Mouse (Mus musculus) cerebellum, postnatal 10 days (tissue): ENCODE data around the gene Rprd1b.
"Not testable (repeated sequence)": the region's sequence is repeated elsewhere in the genome, so short reads cannot be mapped to it uniquely, and the experiment has no call there.

Experiments
- DNase-seq, 2 experiments: peaks; one replicate each; pipeline ENCODE4 v3.0.0; 2021; ENCODE audit warnings: mixed read lengths in 2 of 2

The Rprd1b gene

DNA sequence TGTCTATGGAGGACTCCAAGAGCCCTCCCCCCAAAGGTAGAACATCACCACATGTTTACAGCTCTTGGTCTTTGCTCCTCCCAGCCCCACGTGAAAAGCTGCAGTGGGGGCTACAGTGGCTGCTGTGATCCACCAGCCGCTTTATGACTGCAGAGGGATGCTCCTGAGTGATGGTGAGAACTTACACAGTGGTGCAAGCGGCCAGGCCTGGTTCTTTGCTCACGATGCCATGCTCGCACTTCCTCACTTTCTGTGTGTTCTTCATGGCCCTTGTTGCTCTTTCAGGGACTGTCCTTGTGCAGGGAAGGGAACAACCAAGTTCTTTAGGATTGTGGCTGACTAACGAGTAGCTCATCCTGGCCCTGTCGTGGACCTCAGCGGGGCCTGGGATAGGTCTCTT, 15.2 kb downstream of the Rprd1b start:
- no peak for DNase-seq

GRCm38 (mm10) chr2:158046186-158046585, 17.9 kb downstream of the Rprd1b start:
- no peak for DNase-seq

- peak; percentile 83 to 89 for DNase-seq
Observed at GRCm38 (mm10) chr2:158047903-158048302, 19.6 kb downstream of the Rprd1b start.

DNA sequence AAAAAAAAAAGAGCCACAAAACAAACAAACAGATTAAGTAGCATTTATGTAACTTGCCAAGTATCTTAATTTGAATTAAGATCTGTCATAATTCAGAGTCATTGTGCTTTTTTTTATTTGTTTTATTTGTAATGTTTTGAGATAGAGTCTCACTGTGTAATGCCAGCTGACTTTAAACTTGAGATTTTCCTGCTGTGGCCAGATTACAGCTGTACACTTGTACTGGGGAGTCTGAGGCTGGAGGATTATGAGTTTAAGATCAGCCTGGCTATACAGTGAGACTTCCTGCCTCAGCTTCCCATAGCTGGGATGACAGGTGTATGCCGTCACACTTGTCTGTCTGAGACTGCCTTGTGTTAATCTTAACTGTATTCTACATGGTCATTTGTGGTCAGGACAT, 20.4 kb downstream of the Rprd1b start:
- DNase-seq = no peak

DNA sequence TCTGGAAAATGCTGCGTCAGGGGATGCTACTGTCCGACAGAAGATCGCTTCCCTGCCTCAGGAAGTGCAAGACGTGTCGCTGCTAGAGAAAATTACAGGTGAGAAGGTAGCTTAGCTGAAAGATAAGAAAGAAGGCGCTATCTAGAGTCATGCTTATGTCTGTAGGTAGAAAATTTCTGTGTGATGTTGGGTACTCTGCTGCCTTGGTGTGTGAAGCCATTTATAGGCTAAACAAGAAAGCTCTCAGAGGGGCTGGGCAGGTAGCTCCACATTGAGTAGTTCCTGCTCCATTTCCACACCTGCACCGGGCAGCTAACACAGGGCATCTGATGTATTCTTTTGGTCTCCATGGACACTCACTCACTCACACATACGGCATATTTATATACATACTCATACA, 21.8 kb downstream of the Rprd1b start:
- no peak for DNase-seq

- no peak for DNase-seq
Observed at GRCm38 (mm10) chr2:158054596-158054995, 26.3 kb downstream of the Rprd1b start.

DNA sequence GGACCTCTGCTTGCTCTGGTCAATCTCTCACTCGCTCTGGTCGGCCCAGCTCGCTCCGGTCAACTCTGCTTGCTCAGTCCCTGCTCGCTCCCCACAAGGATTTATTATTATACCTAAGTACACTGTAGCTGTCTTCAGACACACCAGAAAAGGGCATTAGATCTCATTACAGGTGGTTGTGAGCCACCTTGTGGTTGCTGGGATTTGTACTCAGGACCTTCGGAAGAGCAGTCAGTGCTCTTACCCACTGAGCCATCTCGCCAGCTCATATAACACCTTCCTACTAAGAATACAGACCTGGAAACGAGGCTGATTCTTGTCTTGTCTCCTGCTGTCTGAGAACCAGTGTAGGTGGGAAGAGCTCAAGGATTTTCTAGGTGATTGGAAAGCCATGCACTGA, 27.1 kb downstream of the Rprd1b start:
- not testable (repeated sequence) for DNase-seq

DNA sequence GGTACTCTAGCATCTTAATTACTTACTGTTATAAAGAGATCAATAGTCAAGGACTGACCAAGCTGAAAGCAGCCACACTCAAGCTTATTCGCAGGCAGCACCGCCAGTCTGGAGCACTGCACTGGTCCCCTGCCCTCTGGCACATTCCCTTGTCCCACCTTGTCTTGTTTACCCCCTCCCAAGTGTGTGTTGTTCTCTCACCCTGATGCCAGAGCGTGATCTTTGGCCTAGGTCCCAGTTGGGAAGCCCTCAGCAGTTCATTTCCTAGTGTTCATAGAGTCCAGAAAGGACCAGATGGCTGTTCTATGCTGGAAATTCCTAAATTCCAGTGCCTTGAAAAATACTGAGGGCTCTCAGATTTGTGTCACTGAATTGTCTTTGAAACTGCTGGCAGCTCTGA, 28.7 kb downstream of the Rprd1b start:
- DNase-seq = peak; percentile 91 to 95

GRCm38 (mm10) chr2:158058534-158058933, 30.2 kb downstream of the Rprd1b start:
- DNase-seq = peak; percentile 91 to 93

DNA sequence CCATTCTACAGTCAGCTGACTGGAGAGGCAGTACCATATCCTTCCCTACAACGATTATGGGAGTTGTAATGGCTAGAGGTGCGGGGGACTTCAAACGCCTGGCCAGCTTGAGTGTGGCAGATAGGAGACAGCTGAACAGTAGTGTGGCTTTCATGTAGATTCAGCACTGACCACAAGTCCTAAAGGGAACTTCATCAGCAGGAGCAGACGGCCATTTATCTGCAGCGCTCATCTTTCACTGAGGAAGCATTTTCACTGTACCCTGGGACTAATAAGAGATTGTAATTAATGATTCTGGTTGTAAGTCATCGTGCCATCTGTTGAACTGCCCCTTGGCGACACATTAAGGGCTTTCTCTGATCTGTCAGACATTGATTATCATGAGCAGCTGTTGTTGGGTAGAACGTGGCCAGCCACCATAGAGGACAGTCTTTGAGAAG, 31.4 kb downstream of the Rprd1b start:
- peak; percentile 36 to 45 for DNase-seq

GRCm38 (mm10) chr2:158063036-158063435, 34.7 kb downstream of the Rprd1b start:
- no peak for DNase-seq

DNA sequence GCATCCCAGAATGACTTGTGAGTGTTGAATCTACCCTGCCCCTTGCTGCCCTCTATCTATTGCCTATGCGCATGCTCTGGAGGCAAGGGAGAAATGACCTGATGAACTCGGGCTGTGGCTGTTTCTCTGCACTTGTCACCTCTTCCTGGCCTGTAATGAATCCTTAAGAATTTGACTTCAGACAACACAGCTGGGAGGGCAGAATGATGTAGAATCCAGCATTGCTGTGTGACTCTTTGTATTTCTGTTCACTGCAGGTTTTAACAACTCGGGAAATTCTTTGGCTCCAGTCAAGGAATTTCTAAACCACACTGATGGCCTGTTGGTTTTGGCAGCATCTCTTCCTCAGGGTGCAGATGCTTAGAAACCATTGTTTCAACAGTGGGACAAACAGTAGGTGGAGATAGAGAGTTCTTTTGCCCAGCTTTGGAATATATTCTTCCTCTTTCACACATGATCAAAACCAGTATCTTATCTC, 36.3 kb downstream of the Rprd1b start:
- peak in 1 of 2 experiments; percentile 45 for DNase-seq

GRCm38 (mm10) chr2:158065064-158065463, 36.8 kb downstream of the Rprd1b start:
- DNase-seq = no peak

DNA sequence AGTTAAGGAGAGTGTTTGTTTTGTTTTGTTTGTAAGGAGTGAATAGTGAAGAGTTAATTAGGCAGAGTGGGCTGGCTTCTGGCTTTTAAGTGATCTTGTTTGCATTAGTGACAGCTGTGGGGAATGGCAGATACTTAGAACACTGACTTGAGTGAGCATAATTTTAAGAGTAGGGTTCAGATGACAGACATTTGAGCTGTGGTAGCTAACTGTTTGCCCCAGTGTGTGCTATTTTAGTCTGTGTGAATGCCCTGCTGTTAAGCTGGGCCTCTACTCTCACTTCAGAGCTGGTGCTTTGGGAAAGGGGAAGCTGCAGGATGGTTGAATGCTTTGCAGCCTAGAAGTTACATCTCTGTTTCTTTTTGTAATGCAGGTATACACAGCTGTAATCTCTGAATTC, 38.2 kb downstream of the Rprd1b start:
- DNase-seq = no peak

GRCm38 (mm10) chr2:158067260-158067824, 39.0 kb downstream of the Rprd1b start:
- DNase-seq = no peak

DNA sequence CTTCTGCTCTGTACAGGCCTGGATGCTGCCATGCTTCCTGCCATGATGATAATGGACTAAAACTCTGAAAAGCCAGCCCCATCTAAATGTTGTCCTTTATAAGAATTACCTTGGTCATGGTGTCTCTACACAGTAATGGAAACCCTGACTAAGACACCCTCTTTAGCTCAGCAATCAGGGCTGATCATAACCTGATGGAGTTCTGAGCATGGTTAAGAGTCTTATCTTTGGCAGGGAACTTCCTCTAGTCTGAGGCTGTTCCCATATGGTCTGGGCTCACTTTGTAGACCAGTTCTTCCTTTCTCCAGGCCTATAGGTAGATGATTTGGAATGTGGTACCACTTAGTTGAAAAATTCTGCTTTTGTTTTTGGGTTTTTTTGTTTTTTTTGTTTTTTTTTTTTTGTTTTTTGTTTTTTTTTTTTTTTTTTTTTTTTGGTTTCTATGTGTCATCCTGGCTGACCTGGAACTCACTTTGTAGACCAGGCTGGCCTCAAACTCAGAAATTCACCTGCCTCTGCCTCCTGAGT, 40.2 kb downstream of the Rprd1b start:
- no peak for DNase-seq

- DNase-seq = no peak
Observed at GRCm38 (mm10) chr2:158070885-158071632, 42.8 kb downstream of the Rprd1b start.

- no peak for DNase-seq
Observed at GRCm38 (mm10) chr2:158071633-158071995, 43.3 kb downstream of the Rprd1b start.

GRCm38 (mm10) chr2:158074835-158075234, 46.5 kb downstream of the Rprd1b start:
- no peak for DNase-seq

DNA sequence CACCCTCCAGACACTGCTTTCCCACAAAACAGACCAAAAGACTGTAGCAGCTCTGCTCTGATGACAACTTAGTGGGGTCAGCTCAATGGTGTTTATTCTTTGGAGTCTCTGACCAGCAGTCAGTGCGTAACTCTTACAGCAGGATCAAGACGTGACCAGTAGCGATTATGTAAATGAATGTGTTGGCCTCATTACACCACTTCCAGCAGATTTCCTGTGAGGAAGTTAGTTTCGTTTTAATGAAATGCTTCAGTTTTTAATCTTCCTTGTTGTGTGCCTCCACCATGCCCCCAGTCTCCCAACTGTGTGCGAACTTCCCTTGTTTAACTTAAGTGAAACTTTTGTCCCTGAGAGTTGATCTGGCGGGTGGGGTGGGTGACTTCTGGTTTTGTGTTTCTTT, 48.4 kb downstream of the Rprd1b start:
- DNase-seq = no peak

- DNase-seq = no peak
Observed at GRCm38 (mm10) chr2:158077981-158078380, 49.7 kb downstream of the Rprd1b start.

GRCm38 (mm10) chr2:158078971-158079370, 50.7 kb downstream of the Rprd1b start:
- peak in 1 of 2 experiments; percentile 30 for DNase-seq

GRCm38 (mm10) chr2:158079843-158080395, 51.6 kb downstream of the Rprd1b start:
- no peak for DNase-seq
